Mouse (Mus musculus) MEL (cell line): ENCODE data around the gene Myzap. TPM values are rescaled to one million over a fixed set of nuclear protein-coding genes. Genes with fewer than 3 reads are reported as not detected.
A peak's percentile ranks its signal among the peaks of the same experiment; 100 is the strongest.

Experiments
- DNase-seq: peaks from one replicate; pipeline ENCODE4 v3.0.0; 2011; ENCODE audit warnings: low read depth, low spot score
- H3K27ac ChIP-seq: 2 replicates; pipeline ENCODE4 v1.5.1; 2012; ENCODE audit warnings: low read depth, mild to moderate bottlenecking, control low read depth, low read length, moderate library complexity; ENCODE audit not compliant: control insufficient read depth
- H3K27me3 ChIP-seq, 2 experiments: fragments of 150-350 bp in 1 of 2; sonication (generic) in 1 of 2; 2 replicates each; pipeline ENCODE4 v1.6.1; 2012; ENCODE audit warnings: low read length in 2 of 2, mild to moderate bottlenecking in 2 of 2, improper control_type of control experiment in 1 of 2, moderate library complexity in 1 of 2; ENCODE audit not compliant: insufficient read depth in 2 of 2, control insufficient read depth in 1 of 2
- H3K36me3 ChIP-seq, 2 experiments: 2 replicates each; pipeline ENCODE4 v1.6.1; 2012 to 2014; ENCODE audit warnings: low read length in 2 of 2, improper control_type of control experiment in 1 of 2, inconsistent platforms in 1 of 2, mild to moderate bottlenecking in 1 of 2; ENCODE audit not compliant: insufficient read depth in 2 of 2, control insufficient read depth in 1 of 2
- H3K4me1 ChIP-seq, 2 experiments: fragments of 150-350 bp in 1 of 2; sonication (generic) in 1 of 2; 2 replicates each; pipeline ENCODE4 v1.6.1; 2012; ENCODE audit warnings: low read length in 2 of 2, improper control_type of control experiment in 1 of 2, mild to moderate bottlenecking in 1 of 2; ENCODE audit not compliant: insufficient read depth in 2 of 2, control insufficient read depth in 1 of 2
- H3K4me3 ChIP-seq, 2 experiments: fragments of 150-350 bp in 1 of 2; sonication (generic) in 1 of 2; 2 replicates each; pipeline ENCODE4 v1.5.1; 2012; ENCODE audit warnings: low read depth in 2 of 2, low read length in 2 of 2, mild to moderate bottlenecking in 2 of 2, moderate library complexity in 2 of 2, control low read depth in 1 of 2, improper control_type of control experiment in 1 of 2; ENCODE audit not compliant: control insufficient read depth in 1 of 2, insufficient read depth in 1 of 2
- H3K79me2 ChIP-seq: 2 replicates; pipeline ENCODE4 v1.6.1; 2012; ENCODE audit warnings: mild to moderate bottlenecking, low read length, moderate library complexity; ENCODE audit not compliant: control insufficient read depth, poor library complexity, insufficient read depth
- H3K9ac ChIP-seq: 2 replicates; pipeline ENCODE4 v1.6.1; 2012; ENCODE audit warnings: low read depth, mild to moderate bottlenecking, control low read depth, low read length, moderate library complexity; ENCODE audit not compliant: control insufficient read depth, poor library complexity, severe bottlenecking
- H3K9me3 ChIP-seq: fragments of 150-350 bp; sonication (generic); replicated peaks from 2 replicates; pipeline ENCODE4 v1.6.1; 2012; ENCODE audit warnings: mild to moderate bottlenecking, low read length, improper control_type of control experiment, moderate library complexity; ENCODE audit not compliant: insufficient read depth
- BHLHE40 ChIP-seq: IDR thresholded peaks from 2 replicates; pipeline ENCODE4 v1.6.1; 2012; ENCODE audit warnings: low read depth, mild to moderate bottlenecking, inconsistent platforms, low read length, improper control_type of control experiment, borderline replicate concordance
- CHD1 ChIP-seq: IDR thresholded peaks from 2 replicates; pipeline ENCODE4 v1.6.1; 2012; ENCODE audit warnings: low read depth, mild to moderate bottlenecking, inconsistent platforms, low read length, improper control_type of control experiment
- CHD2 ChIP-seq: IDR thresholded peaks from 2 replicates; pipeline ENCODE4 v1.6.1; 2011; ENCODE audit warnings: low read length, improper control_type of control experiment
- CTCF ChIP-seq, 3 experiments: IDR thresholded peaks in 2 of 3; conservative IDR thresholded peaks in 1 of 3; 2 replicates each; pipeline ENCODE4 v1.5.1; 2011 to 2012; ENCODE audit warnings: low read length in 3 of 3, low read depth in 2 of 3, mild to moderate bottlenecking in 2 of 3, improper control_type of control experiment in 1 of 3, inconsistent platforms in 1 of 3, mixed read lengths in 1 of 3, moderate library complexity in 1 of 3; ENCODE audit not compliant: control insufficient read depth in 1 of 3, insufficient read depth in 1 of 3, poor library complexity in 1 of 3, severe bottlenecking in 1 of 3
- E2F4 ChIP-seq: IDR thresholded peaks from 2 replicates; pipeline ENCODE4 v1.6.1; 2011; ENCODE audit warnings: low read depth, low read length, improper control_type of control experiment, borderline replicate concordance
- EP300 ChIP-seq, 2 experiments: IDR thresholded peaks; 2 replicates each; pipeline ENCODE4 v1.6.1; 2011; ENCODE audit warnings: improper control_type of control experiment in 2 of 2, low read length in 2 of 2, low read depth in 1 of 2, mild to moderate bottlenecking in 1 of 2
- GABPA ChIP-seq: IDR thresholded peaks from 2 replicates; pipeline ENCODE4 v1.6.1; 2012; ENCODE audit warnings: low read depth, mild to moderate bottlenecking, inconsistent platforms, low read length, improper control_type of control experiment, moderate library complexity
- GATA1 ChIP-seq: IDR thresholded peaks from 2 replicates; pipeline ENCODE4 v1.6.1; 2011; ENCODE audit warnings: low read depth, low read length, improper control_type of control experiment
- HCFC1 ChIP-seq: IDR thresholded peaks from 2 replicates; pipeline ENCODE4 v1.6.1; 2012; ENCODE audit warnings: low read depth, mild to moderate bottlenecking, inconsistent platforms, low read length, improper control_type of control experiment, moderate library complexity
- JUND ChIP-seq: IDR thresholded peaks from 2 replicates; pipeline ENCODE4 v1.6.1; 2011; ENCODE audit warnings: low read depth, mild to moderate bottlenecking, improper control_type of control experiment, low read length
- MAFK ChIP-seq: IDR thresholded peaks from 2 replicates; pipeline ENCODE4 v1.6.1; 2011; ENCODE audit warnings: low read depth, mild to moderate bottlenecking, low read length, improper control_type of control experiment, borderline replicate concordance
- MYB ChIP-seq: IDR thresholded peaks from 2 replicates; pipeline ENCODE4 v1.6.1; 2011; ENCODE audit warnings: mild to moderate bottlenecking, low read depth, low read length, improper control_type of control experiment
- NELFE ChIP-seq: IDR thresholded peaks from 2 replicates; pipeline ENCODE4 v1.6.1; 2011; ENCODE audit warnings: low read depth, low read length, improper control_type of control experiment
- RAD21 ChIP-seq: IDR thresholded peaks from 2 replicates; pipeline ENCODE4 v1.6.1; 2011; ENCODE audit warnings: mild to moderate bottlenecking, low read depth, low read length, improper control_type of control experiment
- RCOR1 ChIP-seq: IDR thresholded peaks from 2 replicates; pipeline ENCODE4 v1.6.1; 2012; ENCODE audit warnings: low read depth, mild to moderate bottlenecking, inconsistent platforms, low read length, improper control_type of control experiment
- SMC3 ChIP-seq: IDR thresholded peaks from 2 replicates; pipeline ENCODE4 v1.6.1; 2011; ENCODE audit warnings: low read depth, low read length, improper control_type of control experiment
- TAL1 ChIP-seq: IDR thresholded peaks from 2 replicates; pipeline ENCODE4 v1.6.1; 2012; ENCODE audit warnings: mild to moderate bottlenecking, inconsistent platforms, low read length, moderate library complexity, mixed read lengths
- TCF12 ChIP-seq: IDR thresholded peaks from 2 replicates; pipeline ENCODE4 v1.6.1; 2014; ENCODE audit warnings: low read depth, mild to moderate bottlenecking, inconsistent platforms, low read length, improper control_type of control experiment, moderate library complexity
- USF1 ChIP-seq: IDR thresholded peaks from 2 replicates; pipeline ENCODE4 v1.6.1; 2014; ENCODE audit warnings: low read depth, mild to moderate bottlenecking, inconsistent platforms, low read length, improper control_type of control experiment, moderate library complexity
- USF2 ChIP-seq, 2 experiments: IDR thresholded peaks; 2 replicates each; pipeline ENCODE4 v1.6.1; 2011 to 2012; ENCODE audit warnings: improper control_type of control experiment in 2 of 2, low read length in 2 of 2, borderline replicate concordance in 1 of 2, inconsistent platforms in 1 of 2, low read depth in 1 of 2, mild to moderate bottlenecking in 1 of 2; ENCODE audit not compliant: insufficient read depth in 1 of 2
- ZC3H11A ChIP-seq: IDR thresholded peaks from 2 replicates; pipeline ENCODE4 v1.6.1; 2012; ENCODE audit warnings: low read depth, mild to moderate bottlenecking, inconsistent platforms, low read length, improper control_type of control experiment
- ZMIZ1 ChIP-seq: IDR thresholded peaks from 2 replicates; pipeline ENCODE4 v1.6.1; 2012; ENCODE audit warnings: low read depth, mild to moderate bottlenecking, inconsistent platforms, low read length, improper control_type of control experiment, moderate library complexity
- polyA plus RNA-seq, 2 experiments: library from polyadenylated mRNA; stranded (reverse) in 1 of 2; unstranded in 1 of 2; fragments of >175 nt in 1 of 2; fragments of >200 nt in 1 of 2; gene quantifications; 2 replicates each; pipeline versions ENCODE4 v1.2.1 to v1.2.4; 2012; ENCODE audit warnings: low replicate concordance in 2 of 2, low read depth in 1 of 2; ENCODE audit not compliant: insufficient read length in 2 of 2, insufficient read depth in 1 of 2, missing spikeins in 1 of 2
- total RNA-seq: library from RNA; depleted of rRNA; stranded (reverse); fragments of 300-350 nt; gene quantifications from 2 replicates; pipeline ENCODE4 v1.2.3, GENCODE M21; 2012

Myzap gene
- total and polyA plus RNA-seq, 3 experiments = 0.06 TPM; not detected in 2

- Histone ChIP-seq H3K27me3 (peaks cover 6% of the 10 kb centered on the region in 2 experiments; a peak in 3 of 4 replicates), H3K36me3 (no peaks in the 10 kb centered on the region)
- TF ChIP-seq SMC3 (peak; percentile 43), RAD21 (peak; percentile 20), CTCF (IDR thresholded peaks at IDR 0.05 in 2 of 3, conservative IDR thresholded peaks at IDR 0.05 in 1 of 3; ENCODE audit: control insufficient read depth in 1 of 3, insufficient read depth in 1 of 3, low read depth in 2 of 3, low read length in 3 of 3, poor library complexity in 1 of 3, severe bottlenecking in 1 of 3) (peak; percentile 69 to 91 (median 74)), NELFE (no peak)
- TF ChIP-seq, all 39 proteins: peak for 3
- Histone ChIP-seq H3K9me3 (no peaks in the 10 kb centered on the region), H3K9ac (no peak overlapping the region), H3K4me1 (no peaks in the 10 kb centered on the region), H3K27ac (no peak overlapping the region), H3K4me3 (no peak overlapping the region), H3K79me2 (no peaks in the 10 kb centered on the region)
- DNase-seq = peak; percentile 74
These were observed 32.8 kb upstream of the Myzap start for GRCm38 (mm10) chr9:71624793-71625495.

GRCm38 (mm10) chr9:71623871-71624569, 31.9 kb upstream of the Myzap start:
- no peak overlapping the region for H3K4me3 ChIP-seq
- TF ChIP-seq CTCF (IDR thresholded peaks at IDR 0.05 in 2 of 3, conservative IDR thresholded peaks at IDR 0.05 in 1 of 3; ENCODE audit: control insufficient read depth in 1 of 3, insufficient read depth in 1 of 3, low read depth in 2 of 3, low read length in 3 of 3, poor library complexity in 1 of 3, severe bottlenecking in 1 of 3) (peak; percentile 78 to 93 (median 88)), SMC3 (peak; percentile 59), CHD1 (no peak), ZC3H11A (peak; percentile 21; the same call in 1 of the 2 replicates), RAD21 (peak; percentile 70), USF2 (IDR thresholded peaks at IDR 0.05; ENCODE audit: borderline replicate concordance in 1 of 2, insufficient read depth in 1 of 2, low read depth in 1 of 2, low read length in 2 of 2) (no peak), CHD2 (no peak), BHLHE40 (no peak)
- H3K9me3 ChIP-seq = no peaks in the 10 kb centered on the region
- peaks cover 6% of the 10 kb centered on the region in 2 experiments; a peak in 3 of 4 replicates for H3K27me3 ChIP-seq
- no peaks in the 10 kb centered on the region for H3K79me2 ChIP-seq
- H3K9ac ChIP-seq = no peak overlapping the region
- peak; percentile 72 for DNase-seq
- no peaks in the 10 kb centered on the region for H3K4me1 ChIP-seq
- H3K36me3 ChIP-seq = no peaks in the 10 kb centered on the region
- no peak overlapping the region for H3K27ac ChIP-seq

GRCm38 (mm10) chr9:71622593-71622992, 30.4 kb upstream of the Myzap start:
- Histone ChIP-seq H3K4me3 (no peak overlapping the region), H3K36me3 (no peaks in the 10 kb centered on the region), H3K9me3 (no peaks in the 10 kb centered on the region), H3K9ac (no peak overlapping the region), H3K27ac (no peak overlapping the region), H3K4me1 (no peaks in the 10 kb centered on the region), H3K27me3 (peaks cover 4 to 5% of the 10 kb centered on the region in 2 experiments; a peak in 3 of 4 replicates), H3K79me2 (no peaks in the 10 kb centered on the region)
- DNase-seq = no peak
- TF ChIP-seq GABPA (no peak), JUND (no peak), RCOR1 (no peak), MAFK (no peak), GATA1 (no peak), USF1 (no peak), ZMIZ1 (no peak), CTCF (IDR thresholded peaks at IDR 0.05 in 2 of 3, conservative IDR thresholded peaks at IDR 0.05 in 1 of 3; ENCODE audit: control insufficient read depth in 1 of 3, insufficient read depth in 1 of 3, low read depth in 2 of 3, low read length in 3 of 3, poor library complexity in 1 of 3, severe bottlenecking in 1 of 3) (no peak), TCF12 (no peak), HCFC1 (no peak), ZC3H11A (no peak), TAL1 (no peak), EP300 (IDR thresholded peaks at IDR 0.05; ENCODE audit: low read depth in 1 of 2, low read length in 2 of 2) (no peak), MYB (no peak), E2F4 (no peak)
